Mouse (Mus musculus): Measurements from ENCODE around the gene Hspa12a.

GRCm38 (mm10) chr19:58970826-58971225 lies 27.4 kb upstream of the Hspa12a start:
- TF ChIP-seq GATA1 (IDR thresholded peaks at IDR 0.05; ENCODE audit: borderline replicate concordance, low read length) (no peak), FLI1 (IDR thresholded peaks at IDR 0.05; ENCODE audit: low read length) (no peak)
